ENCODE assay signal across 9 mouse cellular contexts in the genomic region with DNA sequence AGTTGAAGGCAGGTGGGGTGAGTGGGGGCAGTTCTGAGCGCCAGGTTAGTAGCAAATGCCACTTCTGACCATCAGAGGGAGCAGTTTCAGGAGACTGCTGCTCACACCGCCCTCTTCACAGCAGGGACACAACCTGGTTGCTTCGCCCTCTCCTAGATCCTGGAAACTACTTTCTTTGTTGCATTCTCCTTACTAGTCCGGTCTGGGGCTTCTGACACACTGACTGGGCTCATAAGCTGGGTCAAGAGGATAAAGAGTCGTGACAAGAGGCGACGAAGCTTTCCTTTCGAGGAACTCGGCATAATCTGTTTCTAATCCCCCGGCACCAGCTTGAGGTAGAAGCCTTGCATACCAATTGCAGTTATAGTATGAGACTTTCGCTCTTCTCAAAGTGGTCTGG.
A peak's percentile ranks its signal among the peaks of the same experiment; 100 is the strongest.
DNase-seq lines count a peak whose midpoint lies in the region; ATAC-seq and TF ChIP-seq lines count a peak whose summit lies in the region.
"Had no signal": no experiment of that assay in that cellular context is flagged by ENCODE, and none has a peak within 500 bp of the region (broad histone marks: within the 10 kb centered on the region; RNA-seq: fewer than 3 reads in every experiment).

No protein-coding gene starts in this region.

- DNase-seq in CD8-positive naive resting alpha-beta T cell, adult 2 months (ENCODE audit: low read depth in 2 of 2, low spot score in 2 of 2), result peak; percentile 37
- DNase-seq in adrenal gland, postnatal 36 days, result peak; percentile 67 to 75
- peak in 1 of 2 experiments; percentile 59 for DNase-seq in layer of hippocampus, adult 2 months (ENCODE audit: low spot score in 2 of 2)
- peak; percentile 56 for DNase-seq in lung, adult 2 months
- DNase-seq in thymus, postnatal 14 days, result peak; percentile 52

- no peak overlapping the region for H3K27ac ChIP-seq in embryonic fibroblast, embryonic 13.5 days (ENCODE audit: insufficient read depth, low read length)
- no peak overlapping the region for H3K27ac ChIP-seq in layer of hippocampus, adult 2 months

- H3K4me1 ChIP-seq in embryonic fibroblast, embryonic 13.5 days (ENCODE audit: control insufficient read depth, insufficient read depth, low read length), result no peaks in the 10 kb centered on the region
- no peaks in the 10 kb centered on the region for H3K4me1 ChIP-seq in lung, adult 2 months (ENCODE audit: control insufficient read depth, insufficient read depth, low read length)

- H3K4me3 ChIP-seq in embryonic fibroblast, embryonic 13.5 days (ENCODE audit: insufficient read depth, low read length), result no peak overlapping the region
- H3K4me3 ChIP-seq in layer of hippocampus, adult 2 months, result peak overlapping the region; percentile 54
- H3K4me3 ChIP-seq in lung, adult 2 months (replicated peaks; ENCODE audit: extremely low read depth, low read depth, low read length), result peak overlapping the region; percentile 1
- H3K4me3 ChIP-seq: erythroblast, embryonic 14.5 days had no signal

- WGBS in lung, adult 2 months, result 37% methylated on average over 11 of the region's 11 CpGs

- no peak for TF ChIP-seq POLR2A in embryonic fibroblast, embryonic 13.5 days (IDR thresholded peaks at IDR 0.05; ENCODE audit: low read depth, low read length)
- TF ChIP-seq POLR2A in lung, adult 2 months (IDR thresholded peaks at IDR 0.05; ENCODE audit: borderline replicate concordance, extremely low read depth, low read depth, low read length), result no peak

- peak; percentile 70 for TF ChIP-seq CTCF in embryonic fibroblast, embryonic 13.5 days (IDR thresholded peaks at IDR 0.05; ENCODE audit: borderline replicate concordance, insufficient read depth, low read length)
- peak; percentile 93 for TF ChIP-seq CTCF in layer of hippocampus, adult 2 months (conservative IDR thresholded peaks at IDR 0.05)
- TF ChIP-seq CTCF in lung, adult 2 months (IDR thresholded peaks at IDR 0.05; ENCODE audit: insufficient read depth, low read length), result peak; percentile 79

- ATAC-seq in hematopoietic stem cell, adult 5-6 weeks (replicated peaks in 1 of 2; ENCODE audit: insufficient read depth in 1 of 2, low FRiP score in 2 of 2, low TSS enrichment in 1 of 2, low read depth in 1 of 2, poor library complexity in 2 of 2, severe bottlenecking in 2 of 2), result peak; percentile 82 to 90
- ATAC-seq in neutrophil, adult 5-6 weeks (ENCODE audit: extremely low read depth, insufficient number of reproducible peaks, low FRiP score, poor library complexity, severe bottlenecking), result 0 out of 2 replicates have a peak, but pooled peaks have one; percentile 41
